Mouse (Mus musculus) cerebellum, adult 11-12 months (tissue): Measurements from ENCODE around the gene Dock7.
"Not testable (repeated sequence)": the region's sequence is repeated elsewhere in the genome, so short reads cannot be mapped to it uniquely, and the experiment has no call there.

Source experiments
- DNase-seq: peaks from one replicate; pipeline ENCODE4 v3.0.0; 2022

The Dock7 gene

DNA sequence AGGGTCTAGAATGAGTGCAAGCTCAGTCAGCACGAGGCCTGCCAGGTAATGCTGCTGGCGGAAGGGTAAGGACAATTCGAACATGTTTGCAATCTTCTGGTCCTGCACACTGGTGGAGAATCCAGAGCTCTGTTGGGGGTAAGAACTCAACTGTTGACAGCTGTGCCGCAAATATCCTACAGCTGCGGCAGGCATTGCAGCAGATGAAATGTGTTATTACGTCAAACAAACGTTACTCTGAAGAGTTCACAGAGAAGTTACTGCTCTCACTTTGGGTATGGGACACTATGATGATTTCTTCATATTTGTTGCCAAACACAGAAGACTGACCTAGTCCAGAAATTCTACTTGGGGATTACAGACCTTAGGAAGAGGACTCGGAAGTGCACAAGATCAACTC, 136.0 kb downstream of the Dock7 start:
- no peak for DNase-seq

DNA sequence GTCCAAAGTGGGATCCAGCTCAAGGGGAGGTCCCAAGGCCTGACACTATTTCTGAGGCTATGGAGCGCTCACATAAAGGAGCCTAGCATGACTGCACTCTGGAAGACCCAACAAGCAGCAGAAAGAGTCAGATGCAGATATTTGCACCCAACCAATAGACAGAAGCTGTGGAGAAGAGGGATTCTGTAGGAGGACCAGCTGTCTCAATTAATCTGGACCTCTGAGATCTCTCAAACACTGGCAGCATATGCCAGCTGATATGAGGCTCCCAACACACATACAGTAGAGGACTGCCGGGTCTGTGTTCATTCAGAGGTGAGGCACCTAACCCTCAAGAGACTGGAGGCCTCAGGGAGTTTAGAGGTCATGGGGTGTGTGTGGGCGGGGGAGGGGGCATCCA, 140.7 kb downstream of the Dock7 start:
- not testable (repeated sequence) for DNase-seq

DNA sequence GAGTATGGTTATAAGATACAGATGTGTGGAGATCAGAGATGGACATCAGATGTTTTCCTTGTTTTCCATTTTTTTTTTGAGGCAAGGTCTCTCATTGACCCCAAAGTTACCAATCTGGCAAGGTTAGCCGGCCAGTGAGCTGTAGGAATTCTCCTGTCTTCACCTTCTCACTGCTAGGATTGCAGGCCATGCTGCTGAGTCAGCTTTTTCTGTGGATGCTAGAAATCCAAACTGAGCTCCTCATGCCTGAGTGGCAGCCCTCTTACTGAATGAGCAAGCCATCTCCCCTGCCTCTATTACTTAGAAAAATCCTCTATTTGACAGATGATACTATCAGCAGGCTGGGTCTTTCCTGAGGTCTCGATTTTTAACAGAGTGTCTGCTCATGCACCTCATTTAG, 142.0 kb downstream of the Dock7 start:
- DNase-seq: no peak

DNA sequence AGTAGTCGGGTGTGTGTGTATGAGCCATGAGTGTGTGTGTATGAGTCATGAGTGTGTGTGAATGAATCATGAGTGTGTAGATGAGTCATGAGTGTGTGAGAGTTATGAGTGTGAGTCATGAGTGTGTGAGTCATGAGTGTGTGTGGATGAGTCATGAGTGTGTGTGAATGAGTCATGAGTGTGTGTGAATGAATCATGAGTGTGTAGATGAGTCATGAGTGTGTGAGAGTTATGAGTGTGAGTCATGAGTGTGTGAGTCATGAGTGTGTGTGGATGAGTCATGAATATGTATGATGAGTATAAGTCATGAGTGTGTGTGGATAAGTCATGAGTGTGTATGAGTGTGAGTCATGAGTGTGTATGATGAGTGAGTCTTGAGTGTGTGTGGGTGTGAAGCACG, 142.4 kb downstream of the Dock7 start:
- not testable (repeated sequence) for DNase-seq

DNA sequence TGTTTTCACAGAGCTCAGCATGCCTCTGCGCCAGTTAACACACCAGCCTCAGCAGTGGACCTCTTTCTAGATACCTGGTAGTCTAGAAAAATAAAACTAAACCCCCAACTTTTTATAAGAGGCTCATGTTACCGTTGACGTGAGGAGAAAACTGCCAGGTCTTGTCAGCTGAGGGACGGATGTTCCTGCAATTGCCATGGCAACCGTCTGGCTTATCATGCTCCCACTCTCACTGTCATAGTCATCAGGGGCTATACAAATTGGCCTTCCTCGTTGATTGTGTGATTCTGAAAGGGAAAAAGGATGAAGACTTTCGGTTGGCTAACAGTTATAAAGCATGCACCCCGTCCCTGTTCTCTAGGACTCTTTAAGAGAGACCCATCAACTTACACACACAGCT, 145.0 kb downstream of the Dock7 start:
- DNase-seq: no peak

DNA sequence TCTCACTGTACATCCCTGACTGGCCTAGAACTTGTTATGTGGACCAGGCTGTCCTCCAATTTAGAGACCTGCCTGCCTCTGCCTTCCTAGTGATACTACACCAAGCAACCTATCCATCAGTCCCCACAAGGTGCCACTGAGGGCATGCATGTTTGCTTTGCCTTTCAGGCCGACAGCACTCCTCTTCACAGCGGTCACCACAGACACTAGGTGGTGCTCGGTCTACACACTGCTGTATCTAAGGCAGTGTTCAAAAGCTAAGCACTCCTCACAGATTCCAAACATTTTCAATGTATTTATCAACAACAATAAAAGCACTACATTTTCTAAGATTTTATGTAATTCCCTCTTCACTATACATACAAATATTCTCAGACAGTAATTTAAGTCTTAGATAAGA, 150.8 kb downstream of the Dock7 start:
- DNase-seq: no peak

DNA sequence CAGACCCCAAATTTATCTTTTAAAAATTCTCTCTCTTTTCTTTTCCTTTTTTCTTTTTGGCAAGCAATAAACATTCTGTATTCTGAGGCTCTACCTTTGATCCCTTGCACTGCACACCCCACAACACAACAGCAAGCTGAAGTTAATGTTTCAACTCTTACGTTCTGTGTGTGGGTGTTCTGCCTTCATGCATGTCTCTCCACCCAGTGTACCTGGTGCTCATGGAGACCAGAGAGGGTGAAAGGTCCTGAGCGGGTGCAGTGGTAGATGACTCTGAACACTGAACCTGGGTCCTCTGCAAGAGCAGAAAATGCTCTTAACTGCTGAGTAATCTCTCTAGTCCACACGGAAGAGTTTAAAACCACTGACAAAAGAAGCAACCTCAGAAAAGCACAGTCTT, 160.5 kb downstream of the Dock7 start:
- DNase-seq: no peak

DNA sequence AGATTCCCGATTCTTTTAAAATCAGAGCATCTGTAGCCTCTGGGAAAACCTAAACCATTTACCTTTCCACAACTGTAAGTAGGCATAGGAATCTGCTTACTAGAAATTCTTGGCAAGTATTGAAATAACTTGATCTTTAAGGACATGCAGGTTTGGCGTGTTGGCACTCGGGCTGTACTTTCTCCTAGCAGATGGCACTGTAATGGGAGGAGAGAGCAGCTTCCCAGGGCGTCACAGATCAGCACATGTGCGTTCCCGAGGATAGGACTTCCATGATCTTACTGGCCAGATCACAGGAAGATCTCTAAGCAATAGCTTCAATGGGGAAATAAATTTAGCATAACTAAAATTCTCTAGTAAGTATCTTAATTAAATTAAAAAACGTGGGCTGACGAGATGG, 164.7 kb downstream of the Dock7 start:
- peak; percentile 23 for DNase-seq

DNA sequence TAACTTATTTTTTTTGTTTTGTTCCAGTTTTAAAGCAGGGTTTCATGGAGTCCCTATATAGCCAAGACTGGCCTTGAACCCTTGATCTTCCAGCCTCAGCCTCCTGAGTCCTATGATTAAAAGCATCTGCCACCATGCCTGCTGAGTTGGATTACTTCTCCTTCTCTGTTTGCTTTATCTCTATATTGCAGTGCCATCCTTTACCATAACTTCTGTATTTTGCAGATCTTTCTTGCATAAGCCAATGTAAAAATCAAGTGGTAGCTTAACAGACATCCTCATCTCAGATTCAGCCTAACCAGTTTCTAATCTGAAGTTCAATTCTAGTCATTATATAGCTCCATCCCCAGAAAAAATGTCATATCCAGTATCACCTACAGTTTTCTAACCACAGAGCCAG, 170.2 kb downstream of the Dock7 start:
- DNase-seq: no peak

DNA sequence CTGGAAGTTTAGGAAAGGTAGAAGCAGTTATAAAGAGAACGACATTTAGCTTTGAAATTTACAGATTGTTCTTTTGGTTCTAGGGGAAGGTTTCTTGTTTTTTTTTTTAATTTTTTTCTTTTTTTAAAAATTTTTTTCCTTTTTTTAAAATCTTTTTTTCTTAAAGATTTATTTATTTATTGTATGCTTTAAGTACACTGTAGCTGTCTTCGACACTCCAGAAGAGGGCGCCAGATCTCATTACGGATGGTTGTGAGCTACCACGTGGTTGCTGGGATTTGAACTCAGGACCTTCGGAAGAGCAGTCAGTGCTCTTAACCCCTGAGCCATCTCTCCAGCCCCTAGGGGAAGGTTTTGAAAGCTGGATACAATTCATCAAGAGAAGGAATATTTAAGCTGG, 182.5 kb downstream of the Dock7 start:
- not testable (repeated sequence) for DNase-seq

DNA sequence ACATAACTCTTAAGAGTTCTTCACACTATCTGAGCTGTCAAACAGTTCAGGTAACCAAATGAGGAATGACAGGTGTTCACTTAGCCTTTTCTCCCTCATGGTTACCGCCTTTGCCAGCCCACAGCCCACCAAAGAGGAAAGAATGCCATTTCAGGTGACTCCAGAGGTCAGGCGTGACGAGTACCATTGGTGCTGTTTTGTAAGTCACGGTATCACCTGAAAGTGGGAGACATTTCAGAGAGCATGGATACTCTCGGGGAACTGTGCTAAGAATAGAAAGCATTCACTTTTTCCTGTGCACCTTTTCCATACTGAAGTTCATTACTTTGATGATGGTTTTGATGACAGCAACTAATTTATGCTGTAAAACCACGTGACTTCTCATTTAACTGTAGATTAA, 184.7 kb downstream of the Dock7 start:
- DNase-seq: no peak

DNA sequence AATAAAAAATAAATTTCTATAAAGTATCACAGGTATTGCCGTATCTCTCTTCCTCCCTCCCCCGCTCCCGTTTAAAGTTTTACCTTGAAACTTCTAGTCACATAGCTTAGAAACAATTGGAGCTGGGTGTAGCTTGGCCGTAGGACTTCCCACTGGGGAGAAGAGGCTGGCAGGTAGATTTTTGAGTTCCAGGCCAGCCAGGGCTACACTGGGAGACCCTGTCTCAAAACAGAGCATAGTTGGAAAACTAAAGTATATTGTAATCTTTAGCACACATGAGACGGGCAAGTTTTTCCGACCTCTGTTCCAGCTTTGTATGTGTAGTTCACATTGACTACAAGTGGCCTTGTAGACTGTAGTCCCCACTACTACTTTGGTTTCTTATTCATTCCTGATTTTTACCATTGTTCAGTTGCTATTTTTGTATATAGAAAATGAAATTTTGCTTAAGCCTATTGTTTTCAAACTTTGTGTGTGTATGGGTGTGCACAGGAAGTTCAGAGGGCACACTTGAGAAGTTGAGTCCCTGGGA, 195.4 kb downstream of the Dock7 start:
- no peak for DNase-seq

DNA sequence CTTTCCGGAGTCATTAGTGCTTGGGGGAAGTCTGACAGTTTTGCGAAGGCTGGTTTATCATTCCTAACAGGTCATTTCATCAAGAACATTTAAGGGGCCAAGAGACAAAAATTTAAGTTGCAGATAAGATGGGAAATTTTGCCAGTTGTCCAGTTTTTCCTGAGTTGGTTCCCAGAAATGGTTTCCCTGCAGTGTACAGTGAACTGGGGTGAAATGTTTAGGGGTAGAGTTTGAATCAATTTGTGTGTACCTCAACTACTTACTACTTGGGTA, 195.9 kb downstream of the Dock7 start:
- no peak for DNase-seq

DNA sequence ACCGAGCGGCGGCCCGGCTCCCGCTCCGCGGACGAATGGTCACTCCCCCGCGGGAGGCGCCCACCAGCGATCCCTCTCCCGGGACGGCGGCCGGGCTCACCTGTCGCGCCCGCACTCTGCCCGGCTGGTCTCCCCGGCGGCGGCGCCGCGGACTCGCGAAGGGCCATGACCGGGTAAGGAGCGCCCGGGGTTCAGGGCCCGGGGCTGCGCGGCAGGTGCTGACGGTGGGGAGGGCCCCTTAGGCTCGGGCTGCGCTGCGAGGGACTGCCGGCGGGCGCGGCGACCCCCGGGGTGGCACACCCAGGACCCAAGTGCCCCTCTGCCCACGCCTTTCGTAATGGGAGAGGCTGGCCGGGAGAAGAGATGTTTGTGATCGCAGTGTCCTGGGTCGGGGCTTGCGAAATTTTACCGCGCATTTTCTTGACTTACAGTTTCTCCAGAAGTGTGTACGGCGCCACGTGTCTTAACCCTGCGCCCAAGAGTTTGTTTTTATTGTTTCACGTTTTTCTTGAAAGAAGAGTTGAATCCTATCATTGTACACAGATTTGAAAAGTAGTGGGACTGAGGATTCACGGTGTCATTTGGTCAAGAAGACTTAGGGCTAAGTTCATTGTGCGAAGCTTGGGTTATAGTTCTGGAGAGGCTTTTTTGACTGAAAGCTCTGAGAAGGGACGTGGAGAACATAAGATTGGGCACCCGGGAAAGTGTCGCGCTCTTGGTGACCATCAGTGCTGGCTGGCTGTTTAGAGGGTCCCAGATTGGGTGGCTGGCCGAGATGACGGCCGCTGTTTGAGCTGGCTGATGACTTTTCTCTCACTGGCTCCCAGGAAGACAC, 196.4 kb downstream of the Dock7 start:
- DNase-seq: peak; percentile 11

DNA sequence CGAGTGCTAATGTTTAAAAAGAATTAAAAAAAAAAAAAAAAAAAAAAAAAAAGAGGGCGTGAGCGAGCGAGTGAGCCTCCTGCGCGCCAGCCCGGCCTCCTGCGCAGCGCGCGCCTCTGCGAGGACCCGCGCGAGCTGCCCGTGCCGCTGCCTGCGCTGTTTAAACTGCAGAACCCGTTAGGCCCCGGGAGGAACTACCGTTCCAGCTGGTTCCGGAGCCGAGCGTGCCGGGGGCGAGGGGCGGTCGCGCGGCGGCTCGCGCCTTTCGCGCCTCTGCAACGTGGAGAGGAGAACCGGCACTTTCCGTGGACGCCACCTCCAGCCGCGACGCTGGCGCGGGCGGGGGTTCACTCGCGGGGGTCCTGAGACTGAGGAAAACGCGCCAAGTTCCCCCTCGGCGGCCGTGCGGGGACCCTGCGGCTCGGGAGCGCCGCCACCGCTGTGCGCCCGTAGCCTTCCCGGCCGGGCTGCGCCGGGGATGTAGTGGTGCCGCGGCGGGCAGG, 197.1 kb downstream of the Dock7 start, which contains the start of gene Usp1:
Gene Usp1, plus strand, starts transcription at position 243 of the 503 bp plus-strand sequence.
- peak; percentile 87 for DNase-seq

DNA sequence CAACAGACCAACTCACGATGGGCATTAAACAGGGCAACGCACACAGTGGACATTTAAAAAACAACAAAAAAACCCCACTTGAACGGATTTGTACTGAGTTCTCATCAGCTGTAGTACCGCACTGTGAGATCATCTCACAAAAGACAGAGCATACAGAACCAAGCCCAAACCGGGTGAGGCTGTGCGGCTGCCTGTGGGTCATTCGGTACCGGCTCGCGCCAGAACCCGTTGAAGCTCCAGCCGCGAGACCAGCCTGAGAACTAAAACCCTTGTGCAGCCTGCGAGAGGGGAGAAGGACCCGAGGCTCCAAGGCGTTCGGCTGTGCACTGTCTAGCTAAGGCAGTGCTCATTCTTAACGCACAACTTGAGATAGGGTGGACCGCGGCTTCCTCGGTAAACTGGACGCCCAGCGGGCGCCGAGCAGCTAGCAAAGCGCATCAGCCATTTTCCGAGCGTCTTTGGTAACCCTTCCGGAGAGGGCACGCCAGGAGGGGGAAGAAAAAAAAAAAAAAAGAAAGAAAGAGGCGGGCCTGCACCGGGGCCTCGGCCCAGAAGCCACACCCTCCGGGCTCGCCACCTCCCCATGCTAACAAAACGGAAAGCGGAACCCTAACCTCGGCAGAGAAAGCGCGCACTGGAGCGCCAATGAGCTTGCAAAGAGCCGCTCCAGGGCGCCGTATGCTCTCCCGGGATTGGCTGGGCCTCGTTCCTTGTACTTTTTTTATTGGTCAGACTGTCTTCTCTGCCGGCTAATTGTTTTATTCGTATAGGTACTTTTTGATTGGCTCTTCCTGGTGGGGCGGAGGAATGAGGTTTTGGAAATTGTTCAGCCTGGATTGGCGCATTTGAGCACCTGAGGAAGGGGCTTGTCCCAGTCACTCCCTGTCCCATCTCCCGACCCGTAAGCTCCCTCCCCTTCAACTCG, 197.8 kb downstream of the Dock7 start:
- peak; percentile 99 for DNase-seq

DNA sequence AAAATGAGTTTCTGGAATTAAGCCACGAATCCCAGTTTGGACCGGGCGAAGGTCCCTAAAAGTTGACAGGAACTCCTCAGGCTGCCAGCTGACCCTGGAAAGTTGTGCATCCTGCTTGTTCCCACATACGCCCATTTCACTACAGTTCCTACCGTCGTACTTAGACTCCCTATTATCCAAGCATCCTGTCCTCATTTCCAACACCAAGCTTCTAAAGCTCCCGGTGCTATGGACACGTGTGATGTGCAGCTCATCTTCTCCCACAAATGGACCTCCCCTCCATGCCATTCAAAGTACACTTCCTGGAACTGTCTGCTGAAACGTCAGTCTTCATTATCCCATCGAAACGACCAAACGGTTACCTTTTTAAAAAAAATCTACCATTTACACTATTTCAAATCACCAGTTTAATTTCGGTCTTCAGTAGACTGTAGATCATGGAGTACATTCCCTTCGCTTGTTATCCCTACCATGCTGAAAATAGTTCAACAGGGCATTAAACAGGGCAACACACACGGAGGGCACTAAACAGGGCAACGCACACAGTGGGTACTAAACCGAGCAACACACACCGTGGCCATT, 198.6 kb downstream of the Dock7 start:
- peak; percentile 51 for DNase-seq

DNA sequence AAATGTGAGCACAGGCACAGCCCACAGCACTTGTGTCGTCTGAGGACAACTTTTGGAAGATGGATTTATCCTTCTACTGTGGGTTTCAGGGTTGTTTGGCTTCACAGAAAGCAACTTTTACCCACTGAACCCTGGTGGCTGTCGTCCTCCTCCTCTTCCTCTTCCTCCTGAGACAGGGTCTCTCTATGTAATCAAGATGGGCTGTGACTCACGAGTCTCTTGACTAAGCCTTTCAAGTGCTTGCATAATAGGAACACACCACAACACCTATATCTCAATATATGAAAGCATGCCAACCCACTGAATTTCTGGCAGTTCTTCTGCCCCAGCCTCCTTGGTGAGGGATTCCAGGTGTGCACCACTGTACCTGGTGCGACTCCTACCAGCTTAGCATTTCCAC, 199.8 kb downstream of the Dock7 start:
- peak; percentile 11 for DNase-seq

DNA sequence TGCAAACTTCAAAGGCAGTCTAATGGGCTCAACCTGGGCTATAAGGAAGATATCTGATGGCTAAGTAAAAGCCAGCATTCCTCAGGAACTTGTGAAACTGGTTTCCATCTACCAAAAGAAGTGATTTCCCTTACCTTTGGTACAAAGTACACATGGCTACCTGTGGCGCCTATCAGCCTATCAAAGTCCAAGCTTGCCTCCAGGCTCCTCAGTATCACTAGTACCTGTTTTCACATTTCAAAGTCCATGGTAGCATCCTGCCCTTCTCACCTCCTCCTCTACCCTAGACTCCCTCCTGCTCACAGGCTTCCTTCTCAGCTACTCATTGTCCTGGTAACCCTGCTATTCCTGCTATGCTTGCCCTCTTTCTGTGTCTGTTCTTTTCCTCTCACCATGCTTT, 202.5 kb downstream of the Dock7 start:
- DNase-seq: no peak

DNA sequence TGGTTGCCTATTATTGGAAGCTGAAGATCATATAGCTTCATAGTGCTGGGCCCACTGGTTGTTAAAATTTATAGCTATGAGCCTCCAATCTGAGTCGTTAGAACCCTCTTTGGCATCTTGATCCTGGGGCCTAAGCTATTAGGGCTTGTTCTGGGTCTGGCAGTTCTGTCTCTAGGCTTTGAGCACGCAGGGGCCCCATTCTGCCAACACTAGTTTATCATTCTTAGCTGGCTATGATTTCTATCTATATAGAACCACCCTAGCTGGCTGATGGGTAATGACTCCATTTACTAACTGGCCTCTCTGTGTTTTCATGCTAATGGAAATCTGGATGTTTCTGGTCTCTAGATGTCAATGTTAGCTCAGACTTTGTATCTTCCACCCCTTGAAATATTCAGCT, 203.0 kb downstream of the Dock7 start:
- no peak for DNase-seq

DNA sequence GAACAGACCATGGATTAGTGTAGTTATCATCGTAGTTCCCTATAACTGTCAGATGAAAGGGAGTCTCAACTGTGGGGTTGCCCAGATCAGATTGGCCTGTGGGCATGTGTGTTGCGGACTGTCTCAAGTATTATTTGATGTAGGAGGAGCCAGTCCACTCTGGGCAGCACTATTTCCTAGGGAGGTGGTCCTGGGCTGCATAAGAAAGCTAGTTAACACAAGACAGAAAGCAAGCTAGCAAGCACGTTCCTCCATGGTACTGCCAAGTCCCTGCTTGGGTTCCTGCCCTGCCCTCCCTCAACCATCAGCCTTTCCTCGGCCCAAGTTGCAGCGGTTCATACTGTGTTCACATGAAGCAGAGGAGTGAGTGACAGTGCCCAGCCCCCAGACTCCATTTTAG, 210.5 kb downstream of the Dock7 start:
- DNase-seq: no peak

DNA sequence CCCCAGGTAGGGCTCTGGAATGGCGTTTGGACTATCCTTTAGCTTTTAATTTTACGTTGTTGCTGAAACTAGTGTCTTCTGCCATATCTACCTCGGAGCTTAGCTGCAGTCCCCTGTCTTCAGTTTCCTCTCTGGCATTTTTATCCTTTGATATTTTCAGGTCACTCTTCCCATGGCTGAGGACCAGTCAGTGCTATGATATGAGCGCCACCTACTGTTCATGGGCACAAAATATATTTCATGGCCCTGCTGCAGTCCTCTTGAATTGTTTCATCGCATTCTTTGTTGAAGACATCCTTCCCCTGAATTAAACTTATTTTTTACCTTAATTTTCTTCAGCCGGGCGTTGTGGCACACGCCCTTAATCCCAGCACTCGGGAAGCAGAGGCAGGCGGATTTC, 233.6 kb downstream of the Dock7 start:
- DNase-seq: peak; percentile 28
